Mouse (Mus musculus) c-Kit-positive CD71-positive TER-119-positive erythroid progenitor cells, embryonic 14.5 days (primary cell): ENCODE measurements at regions not wholly inside any gene's neighbourhood (a gene's known extent, or its start where the extent isn't known, plus 50 kb on each side); places are given as distances from the start of the nearest gene placed in this dataset.

Experiments used
- DNase-seq: peaks from one replicate; pipeline ENCODE4 v3.0.0-alpha.2; 2013; ENCODE audit warnings: low spot score

GRCm38 (mm10) chr6:14407754-14408153 lies 347.3 kb downstream of the Ppp1r3a start:
- no peak for DNase-seq

- DNase-seq = no peak
Measured at GRCm38 (mm10) chr6:14358280-14358679, 396.8 kb downstream of the Ppp1r3a start.
